Comparison of ENCODE assay signal across 8 mouse cellular contexts in the genomic region with DNA sequence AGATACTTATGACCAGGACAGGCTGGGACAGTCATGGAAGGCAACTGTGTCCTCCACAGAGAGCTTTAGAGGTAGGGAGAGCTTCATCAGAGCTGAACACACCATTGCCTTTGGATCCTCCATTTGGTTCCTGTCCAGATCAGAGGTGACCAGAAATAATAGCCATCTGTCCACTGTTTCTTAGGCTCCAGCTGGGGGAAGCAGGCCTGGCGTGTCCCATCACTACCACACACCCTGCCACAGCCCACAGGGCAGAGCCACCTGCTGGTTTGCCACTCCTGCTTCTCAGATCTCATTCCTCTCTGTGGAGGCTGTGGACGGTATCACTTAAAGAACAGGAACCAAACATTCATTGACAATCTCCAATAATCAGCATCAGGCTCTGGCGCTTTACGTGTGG.
"Had no signal": no experiment of that assay in that cellular context is flagged by ENCODE, and none has a peak within 500 bp of the region (broad histone marks: within the 10 kb centered on the region; RNA-seq: fewer than 3 reads in every experiment).

No protein-coding gene starts in this region.

- H3K4me1 ChIP-seq: limb, embryonic 13.5 days; midbrain, embryonic 13.5 days had no signal

- H3K27me3 ChIP-seq: limb, embryonic 13.5 days had no signal

- H3K9me3 ChIP-seq: limb, embryonic 13.5 days; midbrain, embryonic 13.5 days had no signal

- H3K36me3 ChIP-seq: limb, embryonic 13.5 days; midbrain, embryonic 13.5 days had no signal

- H3K27ac ChIP-seq: limb, embryonic 13.5 days; liver, embryonic 14.5 days; midbrain, embryonic 13.5 days; stomach, postnatal 0 days had no signal

- DNase-seq: kidney, adult 18-20 months; kidney, postnatal 14 days; lung, adult 18-20 months; right cerebral cortex, postnatal 25 days had no signal

- ATAC-seq: midbrain, embryonic 13.5 days had no signal

- H3K4me2 ChIP-seq: limb, embryonic 13.5 days; midbrain, embryonic 13.5 days had no signal

- H3K9ac ChIP-seq: limb, embryonic 13.5 days; liver, embryonic 14.5 days; midbrain, embryonic 13.5 days had no signal

- H3K4me3 ChIP-seq: limb, embryonic 13.5 days; midbrain, embryonic 13.5 days had no signal
